Mouse (Mus musculus): ENCODE data around the gene Gm21190. TPM values are rescaled to one million over a fixed set of nuclear protein-coding genes. Genes with fewer than 3 reads are reported as not detected.
"Not testable (repeated sequence)": the region's sequence is repeated elsewhere in the genome, so short reads cannot be mapped to it uniquely, and the experiment has no call there.

The Gm21190 gene
- not detected in 2 replicates for polyA plus RNA-seq (2015; fragmentation: Nextera tagmentation; extraction: Ambion mirVana)

GRCm38 (mm10) chr5:15529122-15529521, at the start of gene Gm21190:
Gm21190 (minus strand) TSS chr5:15529222.
- H3K36me3 ChIP-seq (ENCODE audit: control insufficient read depth, insufficient read depth, low read length); H3K4me3 ChIP-seq (replicated peaks; ENCODE audit: low read length); H3K9ac ChIP-seq (ENCODE audit: low read length); H3K4me1 ChIP-seq (ENCODE audit: control insufficient read depth, insufficient read depth, low read length); H3K27ac ChIP-seq (ENCODE audit: low read length); H3K4me2 ChIP-seq (ENCODE audit: low read depth, low read length); H3K27me3 ChIP-seq (ENCODE audit: control insufficient read depth, insufficient read depth, low read length); H3K9me3 ChIP-seq (replicated peaks; ENCODE audit: control insufficient read depth, low read length); ATAC-seq (ENCODE audit: insufficient read depth, low FRiP score): not testable (repeated sequence)
- WGBS: no CpG with 5 or more reads among the region's 1 CpGs

- H3K4me1 ChIP-seq (ENCODE audit: control insufficient read depth, insufficient read depth, low read length); ATAC-seq (ENCODE audit: insufficient read depth, low FRiP score); H3K4me2 ChIP-seq (ENCODE audit: low read depth, low read length); H3K36me3 ChIP-seq (ENCODE audit: control insufficient read depth, insufficient read depth, low read length); H3K9me3 ChIP-seq (replicated peaks; ENCODE audit: control insufficient read depth, low read length); H3K27ac ChIP-seq (ENCODE audit: low read length); H3K9ac ChIP-seq (ENCODE audit: low read length); H3K27me3 ChIP-seq (ENCODE audit: control insufficient read depth, insufficient read depth, low read length); H3K4me3 ChIP-seq (replicated peaks; ENCODE audit: low read length): not testable (repeated sequence)
- WGBS: no CpG with 5 or more reads among the region's 1 CpGs
Observed at GRCm38 (mm10) chr5:15577033-15577432, 48.0 kb upstream of the Gm21190 start, which contains the start of gene Gm21083. Gm21083 (plus strand) TSS chr5:15577333.

DNA sequence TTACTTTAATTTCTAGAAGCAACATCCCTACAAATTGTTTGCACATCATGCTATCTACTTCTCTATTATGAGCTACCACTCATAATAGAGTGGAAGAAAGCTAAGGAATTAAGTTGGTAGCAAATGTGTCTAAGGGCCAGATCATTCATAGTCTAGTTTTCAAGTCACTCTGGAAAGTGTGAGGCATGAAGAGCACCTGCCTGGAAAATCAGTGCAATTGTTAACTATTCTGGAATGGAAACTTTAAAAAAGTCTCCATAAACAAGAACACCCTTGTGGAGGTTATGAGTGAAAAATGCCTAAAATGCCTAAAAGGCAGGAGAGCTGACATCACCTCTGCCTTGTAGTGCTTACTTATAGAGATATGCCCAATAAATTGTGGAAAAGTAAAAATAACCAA, 44.7 kb upstream of the Gm21190 start:
- H3K4me2 ChIP-seq (ENCODE audit: low read depth, low read length); H3K36me3 ChIP-seq (ENCODE audit: control insufficient read depth, insufficient read depth, low read length); H3K27ac ChIP-seq (ENCODE audit: low read length); H3K4me3 ChIP-seq (replicated peaks; ENCODE audit: low read length); H3K9ac ChIP-seq (ENCODE audit: low read length); H3K27me3 ChIP-seq (ENCODE audit: control insufficient read depth, insufficient read depth, low read length); ATAC-seq (ENCODE audit: insufficient read depth, low FRiP score); H3K9me3 ChIP-seq (replicated peaks; ENCODE audit: control insufficient read depth, low read length); H3K4me1 ChIP-seq (ENCODE audit: control insufficient read depth, insufficient read depth, low read length): not testable (repeated sequence)

GRCm38 (mm10) chr5:15561425-15562264, 32.6 kb upstream of the Gm21190 start:
- not testable (repeated sequence) for H3K27ac ChIP-seq (ENCODE audit: low read length); H3K4me3 ChIP-seq (replicated peaks; ENCODE audit: low read length); H3K4me2 ChIP-seq (ENCODE audit: low read depth, low read length); H3K4me1 ChIP-seq (ENCODE audit: control insufficient read depth, insufficient read depth, low read length); H3K27me3 ChIP-seq (ENCODE audit: control insufficient read depth, insufficient read depth, low read length); H3K9ac ChIP-seq (ENCODE audit: low read length); H3K9me3 ChIP-seq (replicated peaks; ENCODE audit: control insufficient read depth, low read length); H3K36me3 ChIP-seq (ENCODE audit: control insufficient read depth, insufficient read depth, low read length)
- WGBS: 79% methylated on average over 3 of the region's 3 CpGs
- peak; percentile 60 for ATAC-seq (ENCODE audit: insufficient read depth, low FRiP score)

- H3K4me1 ChIP-seq (ENCODE audit: control insufficient read depth, insufficient read depth, low read length); H3K36me3 ChIP-seq (ENCODE audit: control insufficient read depth, insufficient read depth, low read length); H3K27ac ChIP-seq (ENCODE audit: low read length); H3K27me3 ChIP-seq (ENCODE audit: control insufficient read depth, insufficient read depth, low read length); H3K9me3 ChIP-seq (replicated peaks; ENCODE audit: control insufficient read depth, low read length); H3K4me3 ChIP-seq (replicated peaks; ENCODE audit: low read length); H3K9ac ChIP-seq (ENCODE audit: low read length); ATAC-seq (ENCODE audit: insufficient read depth, low FRiP score); H3K4me2 ChIP-seq (ENCODE audit: low read depth, low read length): not testable (repeated sequence)
- WGBS: 46% methylated on average over 1 of the region's 1 CpGs
Observed at GRCm38 (mm10) chr5:15558654-15559053, 29.6 kb upstream of the Gm21190 start.

- H3K9me3 ChIP-seq (replicated peaks; ENCODE audit: control insufficient read depth, low read length); ATAC-seq (ENCODE audit: insufficient read depth, low FRiP score): not testable (repeated sequence)
- WGBS: 12% methylated on average over 3 of the region's 3 CpGs
Observed at GRCm38 (mm10) chr5:15549606-15550005, 20.6 kb upstream of the Gm21190 start.

DNA sequence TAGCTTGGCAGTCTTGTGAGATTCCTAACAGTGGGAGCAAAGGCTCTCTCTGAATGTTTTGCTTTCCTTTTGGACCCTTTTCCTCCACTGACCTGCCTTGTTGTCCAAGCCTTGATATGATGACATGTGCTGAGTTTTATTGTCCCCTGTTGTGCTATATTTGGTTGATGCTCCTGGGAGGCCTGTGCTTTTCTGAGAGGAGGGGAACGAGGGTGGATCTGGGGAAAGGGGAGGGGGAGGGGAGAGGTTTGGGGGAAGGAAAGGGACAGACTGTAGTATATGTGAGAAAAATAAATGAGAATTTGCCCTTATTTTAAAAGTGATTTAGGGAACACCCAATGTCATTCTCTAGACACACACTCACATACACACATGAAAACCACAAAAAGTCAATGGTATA, 20.1 kb upstream of the Gm21190 start:
- not testable (repeated sequence) for H3K9ac ChIP-seq (ENCODE audit: low read length); H3K27ac ChIP-seq (ENCODE audit: low read length); H3K4me2 ChIP-seq (ENCODE audit: low read depth, low read length); ATAC-seq (ENCODE audit: insufficient read depth, low FRiP score); H3K27me3 ChIP-seq (ENCODE audit: control insufficient read depth, insufficient read depth, low read length); H3K4me3 ChIP-seq (replicated peaks; ENCODE audit: low read length); H3K36me3 ChIP-seq (ENCODE audit: control insufficient read depth, insufficient read depth, low read length); H3K4me1 ChIP-seq (ENCODE audit: control insufficient read depth, insufficient read depth, low read length); H3K9me3 ChIP-seq (replicated peaks; ENCODE audit: control insufficient read depth, low read length)
- WGBS: 22% methylated on average over 1 of the region's 1 CpGs

More at GRCm38 (mm10) chr5:15549606-15550005, 20.6 kb upstream of the Gm21190 start:
- H3K36me3 ChIP-seq (ENCODE audit: control insufficient read depth, insufficient read depth, low read length); H3K9ac ChIP-seq (ENCODE audit: low read length); H3K4me1 ChIP-seq (ENCODE audit: control insufficient read depth, insufficient read depth, low read length); H3K4me3 ChIP-seq (replicated peaks; ENCODE audit: low read length); H3K27ac ChIP-seq (ENCODE audit: low read length); H3K27me3 ChIP-seq (ENCODE audit: control insufficient read depth, insufficient read depth, low read length); H3K4me2 ChIP-seq (ENCODE audit: low read depth, low read length): not testable (repeated sequence)

DNA sequence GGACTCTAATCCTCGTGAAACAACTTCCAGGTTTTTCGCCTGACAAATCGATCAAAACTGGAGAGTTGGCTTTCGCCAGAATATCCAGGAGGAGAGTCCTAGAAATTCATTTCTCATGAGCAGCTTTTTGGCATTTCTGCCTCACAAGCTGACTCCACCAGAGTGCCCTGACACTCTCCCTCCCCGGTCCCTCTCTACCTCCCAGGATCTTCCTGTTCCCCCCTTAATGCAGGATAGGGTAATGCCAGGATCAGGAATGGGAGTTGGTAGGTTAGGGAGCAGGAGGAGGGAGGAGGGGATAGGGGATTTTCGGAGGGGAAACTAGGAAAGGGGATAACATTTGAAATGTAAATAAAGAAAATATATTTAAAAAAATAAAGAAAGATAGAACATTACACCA, 19.6 kb upstream of the Gm21190 start:
- not testable (repeated sequence) for H3K27me3 ChIP-seq (ENCODE audit: control insufficient read depth, insufficient read depth, low read length); H3K4me3 ChIP-seq (replicated peaks; ENCODE audit: low read length); ATAC-seq (ENCODE audit: insufficient read depth, low FRiP score); H3K9me3 ChIP-seq (replicated peaks; ENCODE audit: control insufficient read depth, low read length); H3K4me1 ChIP-seq (ENCODE audit: control insufficient read depth, insufficient read depth, low read length); H3K27ac ChIP-seq (ENCODE audit: low read length); H3K4me2 ChIP-seq (ENCODE audit: low read depth, low read length); H3K36me3 ChIP-seq (ENCODE audit: control insufficient read depth, insufficient read depth, low read length); H3K9ac ChIP-seq (ENCODE audit: low read length)
- WGBS: 72% methylated on average over 6 of the region's 6 CpGs

- H3K4me1 ChIP-seq (ENCODE audit: control insufficient read depth, insufficient read depth, low read length); H3K36me3 ChIP-seq (ENCODE audit: control insufficient read depth, insufficient read depth, low read length); H3K4me2 ChIP-seq (ENCODE audit: low read depth, low read length); H3K9me3 ChIP-seq (replicated peaks; ENCODE audit: control insufficient read depth, low read length); H3K27me3 ChIP-seq (ENCODE audit: control insufficient read depth, insufficient read depth, low read length); H3K4me3 ChIP-seq (replicated peaks; ENCODE audit: low read length); H3K9ac ChIP-seq (ENCODE audit: low read length); H3K27ac ChIP-seq (ENCODE audit: low read length); ATAC-seq (ENCODE audit: insufficient read depth, low FRiP score): not testable (repeated sequence)
Observed at GRCm38 (mm10) chr5:15522470-15522869, 6.6 kb downstream of the Gm21190 start.
